Mouse (Mus musculus): ENCODE data around the gene Fra10ac1. TPM values are rescaled to one million over a fixed set of nuclear protein-coding genes. Genes with fewer than 3 reads are reported as not detected.
A peak's percentile ranks its signal among the peaks of the same experiment; 100 is the strongest.

Gene Fra10ac1
- polyA plus RNA-seq, 1 experiment from 2014 or later: 41.3 TPM

GRCm38 (mm10) chr19:38259436-38259835 is 35.5 kb upstream of the Fra10ac1 start:
- H3K4me2 ChIP-seq (ENCODE audit: low read length): no peak overlapping the region
- peak; percentile 15; the same call in 1 of the 2 replicates for ATAC-seq
- no peak overlapping the region for H3K4me3 ChIP-seq (ENCODE audit: low read depth, low read length)
- no peaks in the 10 kb centered on the region for H3K36me3 ChIP-seq (ENCODE audit: control insufficient read depth, insufficient read depth, low read length)
- H3K9ac ChIP-seq (ENCODE audit: low read depth, low read length): no peak overlapping the region
- H3K9me3 ChIP-seq (replicated peaks; ENCODE audit: control insufficient read depth, low read length, poor library complexity, severe bottlenecking): no peaks in the 10 kb centered on the region
- WGBS: 74% methylated on average over 3 of the region's 3 CpGs
- peaks cover 20% of the 10 kb centered on the region for H3K4me1 ChIP-seq (ENCODE audit: control insufficient read depth, insufficient read depth, low read length)
- H3K27me3 ChIP-seq (ENCODE audit: control insufficient read depth, insufficient read depth, low read depth, low read length): no peaks in the 10 kb centered on the region; the same call in 1 of the 2 replicates
- H3K27ac ChIP-seq (ENCODE audit: low read length): 0 out of 2 replicates have a peak overlapping the region, but pooled peaks have one; percentile 1

GRCm38 (mm10) chr19:38258651-38259065 is 34.7 kb upstream of the Fra10ac1 start:
- H3K4me2 ChIP-seq (ENCODE audit: low read length): no peak overlapping the region; the same call in 1 of the 2 replicates
- peaks cover 13% of the 10 kb centered on the region for H3K4me1 ChIP-seq (ENCODE audit: control insufficient read depth, insufficient read depth, low read length)
- ATAC-seq: peak; percentile 78
- no peaks in the 10 kb centered on the region; the same call in 1 of the 2 replicates for H3K27me3 ChIP-seq (ENCODE audit: control insufficient read depth, insufficient read depth, low read depth, low read length)
- no peaks in the 10 kb centered on the region for H3K36me3 ChIP-seq (ENCODE audit: control insufficient read depth, insufficient read depth, low read length)
- no peak overlapping the region for H3K4me3 ChIP-seq (ENCODE audit: low read depth, low read length)
- WGBS: 74% methylated on average over 3 of the region's 3 CpGs
- no peaks in the 10 kb centered on the region for H3K9me3 ChIP-seq (replicated peaks; ENCODE audit: control insufficient read depth, low read length, poor library complexity, severe bottlenecking)
- H3K9ac ChIP-seq (ENCODE audit: low read depth, low read length): no peak overlapping the region
- H3K27ac ChIP-seq (ENCODE audit: low read length): no peak overlapping the region

- Histone ChIP-seq H3K27me3 (ENCODE audit: control insufficient read depth, insufficient read depth, low read depth, low read length) (no peaks in the 10 kb centered on the region), H3K36me3 (ENCODE audit: control insufficient read depth, insufficient read depth, low read length) (no peaks in the 10 kb centered on the region), H3K4me2 (ENCODE audit: low read length) (no peak overlapping the region), H3K9me3 (replicated peaks; ENCODE audit: control insufficient read depth, low read length, poor library complexity, severe bottlenecking) (no peaks in the 10 kb centered on the region), H3K4me3 (ENCODE audit: low read depth, low read length) (no peak overlapping the region), H3K4me1 (ENCODE audit: control insufficient read depth, insufficient read depth, low read length) (peaks cover 3% of the 10 kb centered on the region; the same call in 1 of the 2 replicates), H3K27ac (ENCODE audit: low read length) (no peak overlapping the region), H3K9ac (ENCODE audit: low read depth, low read length) (no peak overlapping the region)
- WGBS: 61% methylated on average over 6 of the region's 6 CpGs
- ATAC-seq: no peak
These were observed 29.8 kb upstream of the Fra10ac1 start for GRCm38 (mm10) chr19:38253796-38254195.

GRCm38 (mm10) chr19:38249627-38250026 is 25.7 kb upstream of the Fra10ac1 start:
- Histone ChIP-seq H3K36me3 (ENCODE audit: control insufficient read depth, insufficient read depth, low read length) (no peaks in the 10 kb centered on the region), H3K4me3 (ENCODE audit: low read depth, low read length) (no peak overlapping the region), H3K9me3 (replicated peaks; ENCODE audit: control insufficient read depth, low read length, poor library complexity, severe bottlenecking) (no peaks in the 10 kb centered on the region), H3K9ac (ENCODE audit: low read depth, low read length) (no peak overlapping the region), H3K27ac (ENCODE audit: low read length) (no peak overlapping the region), H3K4me1 (ENCODE audit: control insufficient read depth, insufficient read depth, low read length) (peaks cover 5% of the 10 kb centered on the region), H3K4me2 (ENCODE audit: low read length) (no peak overlapping the region), H3K27me3 (ENCODE audit: control insufficient read depth, insufficient read depth, low read depth, low read length) (no peaks in the 10 kb centered on the region)
- WGBS: 79% methylated on average over 8 of the region's 8 CpGs
- no peak for ATAC-seq

GRCm38 (mm10) chr19:38246177-38246622 is 22.2 kb upstream of the Fra10ac1 start:
- no peaks in the 10 kb centered on the region for H3K27me3 ChIP-seq (ENCODE audit: control insufficient read depth, insufficient read depth, low read depth, low read length)
- peaks cover 5% of the 10 kb centered on the region for H3K4me1 ChIP-seq (ENCODE audit: control insufficient read depth, insufficient read depth, low read length)
- 44% methylated on average over 7 of the region's 7 CpGs for WGBS
- no peaks in the 10 kb centered on the region for H3K9me3 ChIP-seq (replicated peaks; ENCODE audit: control insufficient read depth, low read length, poor library complexity, severe bottlenecking)
- H3K4me3 ChIP-seq (ENCODE audit: low read depth, low read length): no peak overlapping the region
- no peak overlapping the region for H3K4me2 ChIP-seq (ENCODE audit: low read length)
- H3K9ac ChIP-seq (ENCODE audit: low read depth, low read length): no peak overlapping the region
- peak; percentile 50; the same call in 1 of the 2 replicates for ATAC-seq
- H3K36me3 ChIP-seq (ENCODE audit: control insufficient read depth, insufficient read depth, low read length): no peaks in the 10 kb centered on the region
- no peak overlapping the region for H3K27ac ChIP-seq (ENCODE audit: low read length)

- 0 out of 2 replicates have a peak, but pooled peaks have one; percentile 23 for ATAC-seq
- H3K27ac ChIP-seq (ENCODE audit: low read length): peak overlapping the region; percentile 13; the same call in 1 of the 2 replicates
- H3K4me3 ChIP-seq (ENCODE audit: low read depth, low read length): no peak overlapping the region
- 59% methylated on average over 10 of the region's 10 CpGs for WGBS
- no peaks in the 10 kb centered on the region for H3K27me3 ChIP-seq (ENCODE audit: control insufficient read depth, insufficient read depth, low read depth, low read length)
- H3K4me1 ChIP-seq (ENCODE audit: control insufficient read depth, insufficient read depth, low read length): peaks cover 5% of the 10 kb centered on the region
- no peaks in the 10 kb centered on the region for H3K36me3 ChIP-seq (ENCODE audit: control insufficient read depth, insufficient read depth, low read length)
- 0 out of 2 replicates have a peak overlapping the region, but pooled peaks have one; percentile 3 for H3K4me2 ChIP-seq (ENCODE audit: low read length)
- H3K9ac ChIP-seq (ENCODE audit: low read depth, low read length): no peak overlapping the region
- no peaks in the 10 kb centered on the region for H3K9me3 ChIP-seq (replicated peaks; ENCODE audit: control insufficient read depth, low read length, poor library complexity, severe bottlenecking)
These were observed 21.6 kb upstream of the Fra10ac1 start for GRCm38 (mm10) chr19:38245361-38246176.

GRCm38 (mm10) chr19:38244748-38245147 is 20.8 kb upstream of the Fra10ac1 start:
- H3K4me1 ChIP-seq (ENCODE audit: control insufficient read depth, insufficient read depth, low read length): peaks cover 5% of the 10 kb centered on the region
- no peaks in the 10 kb centered on the region for H3K27me3 ChIP-seq (ENCODE audit: control insufficient read depth, insufficient read depth, low read depth, low read length)
- no peaks in the 10 kb centered on the region for H3K36me3 ChIP-seq (ENCODE audit: control insufficient read depth, insufficient read depth, low read length)
- peak overlapping the region; percentile 1; the same call in 1 of the 2 replicates for H3K27ac ChIP-seq (ENCODE audit: low read length)
- H3K4me3 ChIP-seq (ENCODE audit: low read depth, low read length): no peak overlapping the region
- no peak overlapping the region for H3K4me2 ChIP-seq (ENCODE audit: low read length)
- 70% methylated on average over 8 of the region's 8 CpGs for WGBS
- H3K9me3 ChIP-seq (replicated peaks; ENCODE audit: control insufficient read depth, low read length, poor library complexity, severe bottlenecking): no peaks in the 10 kb centered on the region
- ATAC-seq: no peak
- no peak overlapping the region for H3K9ac ChIP-seq (ENCODE audit: low read depth, low read length)

GRCm38 (mm10) chr19:38242314-38242852 is 18.4 kb upstream of the Fra10ac1 start:
- Histone ChIP-seq H3K4me2 (ENCODE audit: low read length) (no peak overlapping the region), H3K36me3 (ENCODE audit: control insufficient read depth, insufficient read depth, low read length) (no peaks in the 10 kb centered on the region), H3K27ac (ENCODE audit: low read length) (no peak overlapping the region), H3K9ac (ENCODE audit: low read depth, low read length) (no peak overlapping the region), H3K27me3 (ENCODE audit: control insufficient read depth, insufficient read depth, low read depth, low read length) (no peaks in the 10 kb centered on the region), H3K4me1 (ENCODE audit: control insufficient read depth, insufficient read depth, low read length) (peaks cover 12% of the 10 kb centered on the region), H3K4me3 (ENCODE audit: low read depth, low read length) (no peak overlapping the region), H3K9me3 (replicated peaks; ENCODE audit: control insufficient read depth, low read length, poor library complexity, severe bottlenecking) (no peaks in the 10 kb centered on the region)
- ATAC-seq: no peak
- WGBS: 88% methylated on average over 8 of the region's 8 CpGs

Data from midbrain, embryonic 16.5 days (tissue).